Mouse (Mus musculus) brain, embryonic 14.5 days (tissue): ENCODE data around the gene Gosr1.

Source experiments
- CTCF ChIP-seq: fragments of 200-500 bp; IDR thresholded peaks from 2 replicates; pipeline ENCODE4 v1.5.1; 2012; ENCODE audit warnings: inconsistent platforms, mild to moderate bottlenecking, moderate library complexity, borderline replicate concordance; ENCODE audit not compliant: insufficient read depth, insufficient read length; ENCODE audit errors: extremely low read depth
- POLR2A ChIP-seq: fragments of 200-500 bp; IDR thresholded peaks from 2 replicates; pipeline ENCODE4 v1.6.1; 2012; ENCODE audit warnings: mild to moderate bottlenecking, inconsistent platforms, borderline replicate concordance; ENCODE audit not compliant: poor library complexity, insufficient read depth, insufficient read length, severe bottlenecking; ENCODE audit errors: extremely low read depth

DNA sequence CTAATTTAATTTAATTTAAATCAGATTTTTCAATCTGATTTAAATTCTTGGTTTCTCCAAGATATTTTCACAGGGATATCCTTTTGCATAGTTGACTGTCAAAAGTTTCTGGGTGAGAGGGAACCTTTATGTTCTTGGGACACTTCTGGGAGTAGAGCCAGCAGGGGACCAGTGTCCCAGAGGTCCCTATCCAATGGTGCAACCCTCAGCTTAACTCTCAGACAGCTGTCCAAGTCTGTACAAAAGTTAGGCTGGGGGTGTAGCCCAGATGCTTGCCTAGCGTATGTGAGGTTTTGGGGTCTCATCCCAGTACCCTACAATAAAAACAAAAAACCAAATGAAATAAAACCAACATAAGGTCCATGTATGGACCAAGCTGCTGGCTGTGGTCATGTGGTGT is 55.3 kb downstream of the Gosr1 start:
- TF ChIP-seq POLR2A = no peak
- no peak for TF ChIP-seq CTCF
